Mouse (Mus musculus) lung, adult 18-20 months (tissue): ENCODE results near the gene Spata20.

Experiments
- DNase-seq, 2 experiments: peaks; one replicate each; pipeline ENCODE4 v3.0.0; 2022; ENCODE audit warnings: mixed read lengths in 2 of 2

The Spata20 gene

DNA sequence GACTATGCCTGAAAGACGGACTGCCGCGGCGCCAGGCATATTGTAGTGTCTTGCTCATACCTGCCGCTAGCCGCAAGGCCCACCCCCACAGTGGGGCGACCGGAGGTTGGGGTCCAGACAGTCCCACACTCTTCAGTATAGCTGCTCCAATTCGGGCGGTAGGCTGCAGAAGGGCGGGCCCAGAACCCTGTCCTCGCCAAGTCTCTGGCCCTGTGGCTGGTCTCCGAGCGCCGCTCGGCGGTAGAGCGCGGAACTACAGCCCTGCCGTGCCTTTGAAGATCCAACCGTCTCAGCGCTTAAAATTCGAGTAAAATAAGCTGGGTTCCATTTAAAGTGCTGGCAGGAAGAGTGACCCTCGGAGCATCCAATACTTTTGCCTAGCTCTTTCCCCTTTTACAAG, at the start of gene Spata20:
Gene Spata20 (minus strand): TSS at position 179 of the 400 bp plus-strand sequence.
- DNase-seq: peak; percentile 72 to 81

DNA sequence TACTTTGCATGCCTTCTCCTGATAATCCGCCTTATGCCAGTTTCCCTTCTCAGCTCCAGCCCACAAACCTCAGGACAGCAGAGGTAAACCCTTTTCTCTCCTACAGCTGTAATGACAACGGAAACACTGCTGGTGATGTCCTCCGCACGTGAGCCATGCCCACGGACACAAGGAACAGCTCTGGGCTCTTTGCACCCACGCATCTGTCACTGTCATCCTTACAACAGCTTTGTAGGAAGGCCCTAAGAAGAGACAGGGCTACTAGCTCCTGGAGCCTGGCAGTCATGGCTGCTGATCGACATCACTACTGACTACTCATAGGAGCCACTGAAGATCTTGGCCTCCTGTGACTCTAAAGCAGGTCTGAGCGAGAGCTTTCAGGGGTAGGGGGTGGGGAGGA, 47.2 kb upstream of the Spata20 start:
- DNase-seq: no peak

DNA sequence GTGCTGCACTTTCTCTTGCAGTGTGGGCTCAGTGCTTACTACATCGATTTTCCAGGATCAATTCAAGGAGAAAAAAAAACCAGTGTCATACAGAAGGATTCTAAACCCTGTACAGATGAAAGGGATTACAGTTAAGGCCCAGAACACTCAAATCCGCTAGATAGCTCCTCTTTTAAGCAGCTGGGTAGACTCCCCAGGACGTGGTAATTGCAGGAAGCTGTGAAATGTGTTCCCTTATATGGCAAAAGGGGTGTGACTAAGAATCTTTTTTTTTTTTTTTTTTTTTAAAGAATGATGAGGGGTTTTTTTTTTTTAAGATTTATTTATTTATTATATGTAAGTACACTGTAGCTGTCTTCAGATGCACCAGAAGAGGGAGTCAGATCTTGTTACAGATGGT, 42.9 kb upstream of the Spata20 start:
- no peak for DNase-seq

DNA sequence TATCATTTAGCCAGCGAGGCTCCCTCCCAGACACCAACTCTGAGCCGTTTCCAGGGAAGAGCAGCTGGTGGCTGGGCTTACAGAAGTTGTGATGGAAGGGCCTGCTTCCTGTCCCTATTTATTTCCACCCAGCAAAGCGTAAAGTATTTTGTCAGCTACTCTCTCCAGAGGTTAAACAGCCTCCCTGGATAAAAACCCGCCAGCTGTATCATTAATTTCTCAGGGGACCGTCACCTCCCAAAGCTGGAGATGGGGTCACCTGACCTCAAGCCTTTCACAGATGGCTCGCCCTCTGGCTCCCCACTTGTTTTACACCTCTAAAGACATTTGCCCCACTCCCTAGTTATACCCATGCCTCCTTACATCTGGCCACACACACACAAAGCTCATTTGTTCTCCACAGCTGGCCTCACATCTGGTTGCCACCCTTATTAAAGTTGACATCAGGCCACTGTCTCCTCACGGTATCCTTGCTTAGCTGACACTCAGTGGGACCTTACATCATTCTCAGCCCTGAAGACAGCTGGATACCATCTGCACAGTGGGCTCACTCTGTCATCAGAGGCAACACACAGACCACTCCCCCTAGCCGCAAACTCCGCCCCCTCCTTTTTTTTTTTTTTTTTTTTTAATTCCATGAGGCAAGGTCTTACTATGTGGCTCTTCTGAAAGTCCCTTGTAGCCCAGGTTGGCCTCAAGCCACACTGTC, 40.3 kb upstream of the Spata20 start:
- DNase-seq: no peak

DNA sequence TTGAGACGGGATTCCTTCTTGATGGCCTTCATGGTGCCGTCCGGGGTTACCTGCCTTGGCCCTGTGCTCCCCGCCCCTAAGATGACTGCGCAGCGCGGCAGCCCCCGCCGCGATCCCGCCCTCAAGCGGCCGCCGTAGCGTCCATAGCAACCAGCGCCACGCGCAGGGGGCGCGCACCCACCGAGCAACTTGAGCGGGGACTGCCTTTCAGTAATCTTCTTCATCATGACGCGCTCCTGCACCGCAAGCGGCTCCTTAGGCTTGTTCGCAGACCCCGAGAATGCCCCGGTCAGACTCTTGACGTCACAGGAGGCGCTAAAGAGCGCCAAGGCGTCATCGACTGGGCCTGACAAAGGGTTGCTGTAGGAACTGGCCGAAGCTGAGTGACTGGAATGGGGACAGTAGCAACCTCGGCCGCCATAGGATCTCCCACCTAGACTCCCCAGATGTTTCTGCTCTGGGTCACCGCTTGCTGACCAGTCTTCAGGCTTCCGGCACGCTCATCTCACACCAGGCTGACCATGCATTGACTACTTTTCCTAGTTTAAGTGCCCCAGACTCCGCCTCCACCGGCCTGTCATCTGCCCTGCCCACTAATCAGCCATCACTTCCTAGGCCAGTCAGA, 35.4 kb upstream of the Spata20 start, which contains the start of gene Mycbpap:
Gene Mycbpap (minus strand): TSS at position 524 of the 625 bp plus-strand sequence.
- peak; percentile 66 to 69 for DNase-seq

DNA sequence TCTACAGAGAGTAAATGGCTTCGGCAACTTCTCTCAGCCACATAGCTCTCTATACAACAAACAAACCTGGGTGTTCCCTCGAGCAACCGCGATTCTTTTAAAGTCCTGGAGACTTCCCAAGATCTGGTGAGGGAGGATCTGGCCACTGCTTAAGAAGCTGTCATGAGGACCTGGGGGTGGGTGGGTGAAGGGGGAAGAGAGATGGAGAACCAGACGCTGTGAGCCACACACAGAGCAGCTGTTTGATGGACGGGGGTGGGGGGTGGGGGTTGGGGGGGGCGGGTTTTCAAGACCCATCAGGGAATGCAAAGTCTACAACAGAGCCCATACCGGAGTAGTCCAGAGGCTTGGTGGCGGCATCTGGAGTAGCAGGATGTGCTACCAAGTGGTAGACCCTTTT, 27.5 kb upstream of the Spata20 start:
- DNase-seq: no peak

DNA sequence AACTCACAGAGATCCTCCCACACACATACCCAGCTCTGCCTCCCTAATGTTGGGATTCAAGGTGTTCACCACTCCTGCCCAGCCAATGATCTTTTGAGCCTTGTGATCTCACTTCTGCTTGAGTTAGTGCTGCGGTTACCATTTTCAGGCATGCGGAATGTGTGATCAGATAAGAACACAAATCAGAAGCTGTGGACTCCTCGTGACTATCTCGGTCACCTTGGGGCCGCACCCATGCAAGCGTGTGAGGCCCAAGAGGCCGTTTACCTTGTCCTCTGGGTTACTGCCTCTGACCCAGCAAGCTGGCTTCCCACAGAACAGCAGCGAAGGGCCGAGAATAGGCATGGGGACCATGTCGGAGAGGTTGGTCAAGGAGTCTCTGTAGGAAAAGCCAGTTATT, 23.0 kb upstream of the Spata20 start:
- DNase-seq: no peak

DNA sequence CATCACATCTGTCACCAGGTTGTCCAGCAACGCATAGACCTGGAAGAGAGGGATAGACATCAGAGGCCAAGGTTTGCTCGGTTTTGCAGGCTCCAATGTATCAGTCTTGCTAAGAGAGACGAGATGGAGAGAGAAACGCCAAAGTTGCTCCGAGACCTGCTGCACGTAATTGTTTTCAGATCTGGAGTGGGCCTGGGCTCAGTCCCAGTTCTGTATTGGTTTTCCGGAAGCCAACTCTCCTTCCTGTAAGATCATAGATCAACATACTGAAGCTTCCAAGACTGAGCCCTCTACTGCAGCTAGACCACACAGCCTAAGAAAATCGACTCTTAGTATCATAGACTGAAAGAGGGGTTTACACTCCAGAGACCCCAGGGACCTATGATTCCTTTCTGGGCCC, 15.5 kb upstream of the Spata20 start:
- DNase-seq: peak in 1 of 2 experiments; percentile 61

DNA sequence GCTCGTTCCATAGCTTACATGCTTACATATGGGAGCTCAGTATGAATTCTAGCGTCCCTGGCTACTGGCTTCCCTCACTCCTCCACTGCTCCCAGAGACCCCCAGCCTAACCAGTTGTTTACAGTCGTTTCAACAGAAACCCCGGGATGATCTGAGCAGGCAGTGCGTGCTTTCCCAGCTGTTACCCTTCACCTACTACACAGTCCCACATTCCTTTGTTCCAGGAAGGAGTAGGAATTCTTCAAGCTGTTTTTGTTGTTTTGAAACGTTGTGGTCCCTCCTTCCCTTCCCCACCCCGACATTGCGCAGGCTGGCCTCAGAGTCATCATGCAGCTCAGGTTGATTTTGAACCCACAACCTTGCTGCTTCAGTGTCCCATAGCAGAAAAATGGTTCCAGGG, 14.4 kb upstream of the Spata20 start:
- no peak for DNase-seq

DNA sequence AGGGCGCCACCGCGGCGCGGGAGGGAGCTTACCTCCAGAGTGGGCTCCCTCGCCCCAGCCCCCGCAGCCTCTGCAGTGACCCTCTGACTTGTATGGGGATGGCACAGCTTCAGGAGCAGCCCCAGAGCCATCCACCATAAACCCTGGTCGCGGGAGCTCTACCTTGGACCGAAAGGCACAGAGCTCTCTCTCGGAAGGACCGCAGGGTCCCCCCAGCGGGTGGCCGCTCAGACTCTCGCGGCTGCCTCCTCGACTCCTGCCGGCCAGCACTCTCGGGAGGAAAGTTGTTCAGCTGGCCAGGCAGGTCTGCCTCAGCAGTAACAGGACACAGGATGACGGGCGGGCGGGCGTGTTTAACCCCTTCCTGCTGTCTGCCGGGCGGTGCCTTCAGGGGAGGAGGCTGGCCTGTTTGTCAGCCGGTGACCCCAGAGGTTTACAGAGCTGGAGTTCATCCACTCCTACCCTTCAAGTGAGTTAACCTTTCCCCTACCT, 13.7 kb upstream of the Spata20 start, which contains the start of gene Epn3:
Gene Epn3 (minus strand): TSS at position 314 of the 492 bp plus-strand sequence.
- DNase-seq: peak; percentile 80 to 89

DNA sequence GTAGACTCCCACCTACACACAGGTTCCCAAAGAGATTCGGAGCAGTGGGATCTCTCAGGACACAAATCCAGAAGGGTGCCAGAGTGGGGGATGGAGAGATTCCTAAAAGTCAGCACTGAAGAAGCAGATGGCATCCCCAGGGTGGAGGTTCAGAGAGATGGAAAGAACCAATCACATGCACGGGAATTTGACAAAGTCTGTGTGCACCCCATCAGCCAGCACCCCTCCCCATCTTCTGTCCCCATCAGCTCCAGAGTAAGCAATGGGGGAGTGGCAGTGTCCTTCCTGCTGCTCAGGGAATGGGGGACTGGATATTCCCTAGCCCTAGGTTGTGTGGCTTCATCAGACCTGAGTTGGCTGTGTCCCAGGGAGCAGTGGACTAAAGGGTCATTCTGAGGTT, 13.1 kb upstream of the Spata20 start:
- DNase-seq: no peak

DNA sequence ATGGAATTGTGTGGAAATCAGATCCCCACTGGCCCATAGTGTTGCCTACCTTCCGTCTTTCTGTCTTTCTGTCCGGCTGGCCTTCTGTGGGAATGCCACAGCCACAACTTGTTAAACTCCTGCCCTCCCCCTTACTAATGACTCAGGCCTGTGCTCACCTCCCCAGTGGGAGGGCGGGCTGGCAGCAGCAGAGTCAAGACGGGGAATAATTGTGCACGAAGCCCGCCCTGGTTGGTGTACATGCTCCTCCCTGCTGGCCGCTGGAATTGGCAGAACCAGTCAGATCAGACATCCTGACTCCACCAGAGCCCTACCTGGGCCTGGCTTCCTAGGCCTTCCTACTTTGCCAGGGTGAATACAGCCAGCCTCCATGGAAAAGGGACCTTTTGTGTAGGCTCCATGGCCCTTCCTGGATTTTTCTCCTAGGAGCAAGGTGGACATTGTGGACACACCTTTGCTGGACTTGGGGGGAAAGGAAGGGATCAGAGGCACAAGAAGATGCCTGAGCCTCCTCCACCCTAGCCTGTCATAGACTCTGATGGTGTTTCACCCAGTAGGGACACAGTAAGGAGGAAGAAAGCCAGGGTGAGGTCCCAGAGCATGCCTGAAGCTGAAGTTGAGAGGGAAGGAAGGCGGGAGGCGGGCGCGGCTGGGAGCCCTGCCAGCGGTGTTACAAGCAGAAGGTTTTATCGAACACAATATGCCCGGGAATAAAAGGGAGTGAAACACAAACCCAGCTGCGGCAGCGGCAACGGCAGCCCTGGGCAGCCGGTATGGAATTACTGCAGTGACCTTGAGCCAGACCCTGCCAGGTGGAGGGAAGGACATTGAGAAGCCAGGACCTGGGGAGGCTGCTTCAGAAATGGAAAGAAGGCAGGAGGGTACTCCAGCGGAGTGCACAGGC, 12.4 kb upstream of the Spata20 start:
- DNase-seq: peak; percentile 88 to 92

DNA sequence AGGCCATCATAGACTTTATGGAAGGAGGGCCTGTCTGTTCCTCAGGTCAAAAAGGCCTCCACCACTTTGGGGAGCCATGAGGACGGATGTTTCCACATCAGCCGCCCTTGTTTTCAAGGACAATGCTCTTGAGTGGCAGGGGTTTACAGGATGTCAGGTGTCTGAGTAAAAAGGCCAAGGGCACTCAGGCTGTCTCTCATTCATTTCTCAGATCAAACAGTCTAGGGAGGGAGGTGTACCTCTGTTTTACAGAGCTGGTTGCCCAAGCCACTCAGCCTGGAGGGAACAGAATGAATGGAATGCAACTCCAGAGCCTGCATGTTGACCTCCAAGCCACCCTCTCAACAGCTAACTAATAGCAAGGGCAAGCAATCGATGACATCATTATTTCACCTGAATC, 9.4 kb upstream of the Spata20 start:
- peak; percentile 87 to 91 for DNase-seq

DNA sequence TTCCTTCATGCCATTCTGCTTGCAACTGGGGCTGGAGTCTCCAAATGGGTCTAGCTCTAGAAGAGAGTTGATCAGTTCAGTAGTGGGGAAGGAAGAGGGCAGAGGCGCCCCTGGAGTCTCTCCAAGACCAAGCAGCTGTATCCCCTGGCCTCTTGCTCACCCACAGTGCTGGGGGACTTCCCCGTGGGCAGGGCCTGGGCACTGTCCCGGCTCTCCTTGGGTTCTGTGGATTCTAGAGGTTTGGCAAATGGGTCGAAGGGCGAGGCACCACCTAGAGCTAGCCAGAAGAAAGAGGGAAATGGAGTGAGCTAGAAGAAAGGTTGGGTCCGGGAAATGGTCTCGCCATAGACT, 5.7 kb upstream of the Spata20 start:
- DNase-seq: no peak

DNA sequence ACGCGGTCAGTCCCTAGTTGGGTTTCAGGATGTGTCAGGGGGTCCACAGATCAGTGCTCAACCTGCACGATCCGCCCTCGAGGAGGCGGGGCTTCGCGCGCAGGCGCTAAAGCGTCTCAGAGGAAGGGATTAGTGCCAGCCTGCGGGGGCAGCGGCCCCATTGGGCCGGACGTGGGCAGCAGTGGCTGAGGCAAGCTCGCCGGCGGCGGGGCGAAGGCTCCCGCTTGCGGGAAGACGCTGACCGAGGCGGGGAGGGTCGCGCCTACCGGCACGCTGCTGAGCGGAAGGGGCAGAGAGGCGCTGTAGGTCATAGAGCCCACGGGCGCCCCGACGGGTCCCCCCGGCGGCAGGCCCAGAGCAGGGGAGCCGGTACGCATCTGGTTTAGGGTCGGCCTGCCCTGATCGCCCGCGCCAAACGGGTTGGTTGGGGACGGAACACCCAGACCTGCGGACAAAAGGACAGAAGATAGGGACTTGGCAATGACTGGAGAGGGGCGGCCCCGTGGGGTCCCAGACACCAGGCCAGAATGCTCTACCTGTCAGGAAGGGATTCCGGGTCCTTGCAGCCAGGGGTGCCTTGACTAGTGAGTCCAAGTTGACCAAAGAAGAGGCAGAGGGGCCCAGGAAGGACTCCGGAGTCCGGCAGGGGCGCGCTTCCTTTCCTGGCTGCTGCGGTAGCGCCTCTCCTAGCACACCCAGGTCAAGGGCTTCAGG, 5.2 kb upstream of the Spata20 start:
- DNase-seq: no peak

DNA sequence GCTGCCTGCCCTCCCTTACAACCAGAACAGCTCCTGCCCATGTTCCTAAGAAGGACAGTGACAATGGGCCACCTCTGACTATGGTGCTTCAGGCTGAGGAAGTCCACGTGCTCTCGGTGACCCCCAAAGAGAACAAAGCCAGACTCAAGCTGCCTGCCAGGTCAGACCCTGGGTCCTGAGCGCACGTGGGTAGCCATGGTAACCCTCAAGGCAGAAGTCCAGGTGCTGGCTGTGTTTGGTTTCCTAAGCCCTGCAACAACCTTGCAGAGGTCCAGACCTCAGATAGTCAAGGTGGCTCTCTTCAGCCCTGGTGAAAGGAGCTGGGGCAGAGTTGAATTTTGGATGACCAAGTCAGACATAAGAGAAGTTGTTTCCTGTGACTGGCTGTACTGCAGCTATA, 3.8 kb upstream of the Spata20 start:
- no peak for DNase-seq

DNA sequence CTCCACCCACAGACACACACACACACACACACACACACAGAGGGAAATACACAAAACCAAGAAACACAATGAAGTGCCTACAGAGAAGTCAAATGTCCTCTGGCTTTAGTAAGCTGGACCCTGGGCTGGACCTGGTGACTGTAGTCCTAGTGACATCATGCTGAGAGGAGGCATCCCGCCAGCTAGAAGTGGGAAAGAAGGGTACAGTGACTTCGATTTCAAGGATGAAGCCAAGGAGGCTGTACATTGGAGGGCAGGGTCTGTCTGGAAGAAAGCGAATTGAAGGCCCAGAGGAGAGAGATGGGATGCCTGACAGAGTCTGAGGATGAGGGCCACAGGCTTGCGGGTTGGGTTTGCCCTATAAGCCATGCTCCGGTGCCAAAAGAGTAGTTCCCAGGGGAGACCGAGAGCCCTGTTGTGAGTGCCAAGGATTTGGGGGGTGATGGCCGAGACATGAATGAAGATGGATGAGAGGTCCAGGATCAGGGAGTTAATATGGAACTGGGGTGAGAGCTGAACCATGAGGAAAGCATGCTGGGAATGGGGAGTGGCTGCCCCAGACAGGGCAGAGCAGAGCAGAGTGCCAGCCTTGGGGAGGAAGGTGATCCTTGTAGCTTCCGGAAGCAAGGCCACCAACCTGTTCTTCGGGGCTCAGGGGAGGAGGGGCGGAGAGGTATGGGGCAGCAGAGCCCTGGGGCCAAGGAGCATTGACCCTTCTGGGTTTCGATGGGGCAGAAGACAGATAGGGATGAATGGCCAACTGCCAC, 3.0 kb upstream of the Spata20 start:
- DNase-seq: no peak

DNA sequence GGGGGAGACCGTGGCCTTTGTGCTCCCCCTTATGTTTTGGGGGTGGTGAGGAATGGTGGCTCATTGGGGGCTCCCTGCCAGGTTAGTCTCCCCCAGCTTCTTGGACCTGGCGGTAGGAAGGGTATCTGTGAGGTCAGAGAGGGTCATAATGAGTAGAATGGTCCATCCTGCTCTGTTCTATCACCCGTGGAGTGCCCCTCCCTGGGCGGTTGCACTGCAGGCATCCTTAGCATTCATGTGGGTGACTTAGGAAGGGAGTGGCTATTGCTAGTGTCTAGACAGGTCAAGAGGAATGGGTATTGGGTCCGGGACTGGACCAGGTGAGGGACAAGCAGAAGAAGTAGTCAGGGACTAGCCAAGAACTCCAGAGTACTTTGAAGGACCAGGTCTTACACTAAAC, 756 bp downstream of the Spata20 start:
- no peak for DNase-seq

DNA sequence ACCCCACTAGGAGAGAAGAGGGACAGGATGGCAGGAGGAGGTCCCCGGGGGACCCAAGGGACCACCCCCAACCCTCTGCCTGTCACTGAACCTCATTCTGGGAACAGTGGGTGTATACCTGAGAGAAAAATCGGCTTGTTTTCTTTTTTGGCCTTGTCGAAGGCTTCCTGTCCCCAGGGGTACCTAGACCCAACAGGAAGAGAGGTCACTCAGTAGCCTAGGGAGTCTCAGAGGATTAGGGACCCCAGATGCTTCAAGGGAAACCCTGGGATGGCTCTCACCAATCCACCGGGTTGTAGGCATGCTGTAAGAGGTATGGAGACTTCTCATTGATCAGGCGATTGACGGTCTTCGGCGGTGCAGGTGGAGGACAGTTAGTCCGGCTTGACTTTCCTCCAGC, 1.3 kb downstream of the Spata20 start:
- DNase-seq: no peak

DNA sequence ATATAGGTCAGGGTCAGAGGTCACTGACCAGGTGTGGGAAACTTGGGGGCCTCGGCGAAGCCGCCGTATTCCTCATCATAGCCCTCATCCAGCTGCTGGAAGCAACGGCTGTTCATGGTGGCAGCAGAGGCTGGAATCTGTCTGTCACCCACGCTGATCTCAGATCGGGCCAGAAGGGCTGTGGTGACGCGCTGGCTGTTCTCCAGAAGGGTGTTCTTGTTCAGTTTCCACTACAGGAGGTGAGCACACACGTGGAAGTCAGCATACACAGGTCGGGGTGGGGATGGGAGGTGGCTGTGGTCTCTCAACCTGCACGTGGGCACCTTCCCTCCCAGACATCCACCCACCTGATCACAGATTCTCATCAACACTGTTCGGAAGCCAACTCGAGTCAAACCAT, 2.1 kb downstream of the Spata20 start:
- DNase-seq: no peak

DNA sequence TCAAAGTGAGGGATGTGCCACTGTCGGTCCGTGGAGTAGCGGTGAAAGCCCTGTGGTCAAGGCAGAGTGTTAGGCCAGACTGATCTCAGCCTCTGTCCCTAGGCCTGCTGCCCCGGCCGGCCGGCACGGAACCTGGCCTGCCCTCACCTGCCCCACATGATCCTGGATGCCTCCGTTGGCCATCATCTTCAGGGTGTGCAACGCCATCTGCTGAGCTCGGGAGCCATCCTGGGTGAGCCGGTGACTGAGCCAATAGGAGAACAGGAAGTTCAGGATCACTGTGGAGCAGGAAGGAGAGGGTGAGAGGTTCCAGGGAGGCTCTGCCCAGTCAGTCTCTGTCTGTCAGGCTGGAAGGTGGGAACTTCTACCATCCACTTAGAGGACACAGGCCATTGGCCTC, 2.5 kb downstream of the Spata20 start:
- DNase-seq: no peak

DNA sequence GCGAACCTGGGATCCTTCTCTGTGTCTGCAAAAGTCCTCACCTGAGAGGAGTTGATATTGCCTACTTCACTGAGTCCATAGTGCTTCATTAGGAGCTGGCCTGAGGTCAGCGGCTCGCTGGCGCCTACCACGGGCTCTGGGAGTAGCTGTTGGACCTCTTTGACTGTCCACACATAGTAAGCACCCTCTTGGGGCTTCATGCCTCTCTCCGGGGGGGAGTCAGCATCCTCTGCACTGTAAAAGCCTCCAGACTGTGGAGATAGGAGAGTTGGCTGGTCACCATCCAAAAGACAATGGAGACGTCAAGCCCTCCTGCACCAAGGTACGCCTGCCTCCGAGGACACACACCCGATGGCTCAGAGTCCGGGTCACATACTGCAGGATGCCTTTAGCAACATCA, 3.2 kb downstream of the Spata20 start:
- DNase-seq: no peak
